19 mouse cellular contexts compared by ENCODE assay signal in the genomic region with DNA sequence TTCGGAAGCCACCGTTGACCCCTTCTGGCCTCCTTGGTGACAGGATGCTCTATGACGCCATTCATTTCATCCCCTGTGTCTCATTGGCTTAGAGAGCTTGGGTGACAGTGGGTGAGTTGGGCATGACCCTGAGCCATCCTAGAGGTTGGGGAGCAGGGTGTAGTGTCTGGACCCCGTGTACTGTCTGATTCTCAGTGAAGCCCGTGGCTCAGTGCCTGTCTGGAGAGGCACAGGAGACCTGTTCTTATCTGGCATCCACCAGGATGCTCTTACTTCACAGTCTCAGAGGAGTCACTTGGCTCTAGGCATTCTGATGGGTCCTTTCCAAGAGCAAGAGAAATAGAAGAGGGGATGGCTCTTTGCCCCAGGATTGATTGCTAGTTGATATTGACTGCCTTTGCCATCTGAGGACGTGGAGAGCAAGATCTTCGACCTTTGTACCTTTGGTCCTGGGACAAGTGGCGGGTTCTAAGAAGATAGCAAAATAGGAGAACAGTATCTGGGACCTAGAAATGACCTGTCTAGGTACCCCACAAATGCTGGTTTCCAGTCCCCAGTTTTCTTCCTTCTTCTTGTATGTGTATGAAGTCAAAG.
DNase-seq lines count a peak whose midpoint lies in the region; ATAC-seq and TF ChIP-seq lines count a peak whose summit lies in the region.
"Had no signal": no experiment of that assay in that cellular context is flagged by ENCODE, and none has a peak within 500 bp of the region (broad histone marks: within the 10 kb centered on the region; RNA-seq: fewer than 3 reads in every experiment).

No protein-coding gene starts in this region.

- peak overlapping the region; percentile 59 for H3K4me3 ChIP-seq in layer of hippocampus, adult 2 months
- H3K4me3 ChIP-seq in forebrain, postnatal 0 days (ENCODE audit: low read depth, low read length) = peak overlapping the region; percentile 58; the same call in 1 of the 2 replicates
- no peak overlapping the region for H3K4me3 ChIP-seq in midbrain, embryonic 16.5 days (ENCODE audit: low read depth, low read length)
- H3K4me3 ChIP-seq: embryonic facial prominence, embryonic 13.5 days; liver, embryonic 15.5 days; stomach, embryonic 15.5 days had no signal

- H3K27me3 ChIP-seq in forebrain, postnatal 0 days (ENCODE audit: insufficient read depth, low read length) = no peaks in the 10 kb centered on the region
- no peaks in the 10 kb centered on the region for H3K27me3 ChIP-seq in midbrain, embryonic 16.5 days (ENCODE audit: control insufficient read depth, insufficient read depth, low read depth, low read length)
- H3K27me3 ChIP-seq: embryonic facial prominence, embryonic 13.5 days; liver, embryonic 15.5 days; stomach, embryonic 15.5 days had no signal

- 0 out of 2 replicates have a peak, but pooled peaks have one; percentile 50 for ATAC-seq in erythroblast, adult 5-6 weeks (replicated peaks; ENCODE audit: low FRiP score, poor library complexity, severe bottlenecking)
- ATAC-seq in forebrain, postnatal 0 days = no peak
- ATAC-seq in midbrain, embryonic 16.5 days = no peak
- no peak for ATAC-seq in activated CD4-positive, CD25-positive, alpha-beta regulatory T cell, adult 4 months
- ATAC-seq: CD4-positive, CD25-positive, alpha-beta regulatory T cell, adult 4 months had no signal

- peaks cover 21% of the 10 kb centered on the region for H3K4me1 ChIP-seq in forebrain, postnatal 0 days (ENCODE audit: insufficient read depth)
- H3K4me1 ChIP-seq in midbrain, embryonic 16.5 days (ENCODE audit: control insufficient read depth, insufficient read depth, low read length) = peaks cover 22% of the 10 kb centered on the region

- H3K9me3 ChIP-seq in forebrain, postnatal 0 days (ENCODE audit: low read length) = no peaks in the 10 kb centered on the region
- no peaks in the 10 kb centered on the region for H3K9me3 ChIP-seq in midbrain, embryonic 16.5 days (replicated peaks; ENCODE audit: control insufficient read depth, low read length, poor library complexity, severe bottlenecking)
- H3K9me3 ChIP-seq: embryonic facial prominence, embryonic 13.5 days; liver, embryonic 15.5 days; stomach, embryonic 15.5 days had no signal

- H3K27ac ChIP-seq in layer of hippocampus, adult 2 months = peak overlapping the region; percentile 94; the same call in 1 of the 2 replicates
- no peak overlapping the region for H3K27ac ChIP-seq in forebrain, postnatal 0 days (ENCODE audit: low read depth, low read length)
- no peak overlapping the region for H3K27ac ChIP-seq in midbrain, embryonic 16.5 days (ENCODE audit: low read length)
- H3K27ac ChIP-seq: embryonic facial prominence, embryonic 13.5 days; liver, embryonic 15.5 days; stomach, embryonic 15.5 days had no signal

- DNase-seq in layer of hippocampus, adult 2 months (ENCODE audit: low spot score in 2 of 2) = no peak
- DNase-seq in layer of hippocampus, postnatal 14 days (ENCODE audit: low spot score in 2 of 2) = no peak
- DNase-seq in forebrain, postnatal 0 days = no peak
- DNase-seq in c-Kit-positive CD71-positive TER-119-positive erythroid progenitor cells, embryonic 14.5 days (ENCODE audit: low spot score) = no peak
- DNase-seq: cerebellum, postnatal 36 days; gastrocnemius, postnatal 10 days; heart, postnatal 36 days; kidney, adult 8-10 months; kidney, postnatal 36 days; left cerebral cortex, postnatal 4 days; lung, postnatal 14 days had no signal

- no peak overlapping the region for H3K9ac ChIP-seq in forebrain, postnatal 0 days
- no peak overlapping the region for H3K9ac ChIP-seq in midbrain, embryonic 16.5 days (ENCODE audit: low read depth, low read length)
- H3K9ac ChIP-seq: embryonic facial prominence, embryonic 13.5 days; liver, embryonic 15.5 days; stomach, embryonic 15.5 days had no signal

- H3K36me3 ChIP-seq in forebrain, postnatal 0 days (ENCODE audit: insufficient read depth) = no peaks in the 10 kb centered on the region
- H3K36me3 ChIP-seq in midbrain, embryonic 16.5 days (ENCODE audit: control insufficient read depth, insufficient read depth, low read length) = 0 out of 2 replicates have a peak, but pooled peaks cover 2% of the 10 kb centered on the region
- H3K36me3 ChIP-seq: embryonic facial prominence, embryonic 13.5 days; liver, embryonic 15.5 days; stomach, embryonic 15.5 days had no signal

- TF ChIP-seq CTCF in layer of hippocampus, adult 2 months (conservative IDR thresholded peaks at IDR 0.05) = no peak
- no peak for TF ChIP-seq CTCF in forebrain, postnatal 0 days (IDR thresholded peaks at IDR 0.05; ENCODE audit: low read depth)

- peak overlapping the region; percentile 66 for H3K4me2 ChIP-seq in forebrain, postnatal 0 days (ENCODE audit: low read depth)
- peak overlapping the region; percentile 78 for H3K4me2 ChIP-seq in midbrain, embryonic 16.5 days (ENCODE audit: low read length)
- H3K4me2 ChIP-seq: embryonic facial prominence, embryonic 13.5 days; heart, embryonic 11.5 days; liver, embryonic 15.5 days; stomach, embryonic 15.5 days had no signal

- WGBS in forebrain, postnatal 0 days = 95% methylated on average over 8 of the region's 8 CpGs
- WGBS in midbrain, embryonic 16.5 days = 99% methylated on average over 8 of the region's 8 CpGs
